Mouse (Mus musculus): ENCODE results near the gene Actr3b. TPM values are rescaled to one million over a fixed set of nuclear protein-coding genes. Genes with fewer than 3 reads are reported as not detected.

Actr3b gene
- polyA plus RNA-seq, 1 experiment from 2014 or later, result 3.3 TPM

DNA sequence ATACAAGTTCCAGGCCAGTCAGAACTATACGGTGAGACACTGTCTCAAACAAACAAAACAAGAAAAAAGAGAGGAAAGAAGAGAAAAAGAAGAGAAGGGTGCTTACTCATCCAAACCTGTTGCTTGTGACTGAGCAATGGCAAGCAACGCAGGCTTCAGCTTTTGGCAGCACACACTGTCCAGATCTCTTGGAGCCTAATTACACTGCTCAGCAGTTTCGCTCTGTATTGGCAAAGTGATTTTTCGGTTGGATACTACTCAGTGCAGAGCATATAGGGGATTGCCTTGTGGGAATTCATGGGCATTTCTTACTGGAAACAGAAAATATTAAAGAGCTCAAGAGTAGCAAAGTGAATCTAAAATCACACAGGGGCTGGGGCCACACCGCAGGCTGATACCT, 6.9 kb upstream of the Actr3b start:
- no peak overlapping the region for H3K27ac ChIP-seq
- 75% methylated on average over 5 of the region's 5 CpGs for WGBS
- ATAC-seq (ENCODE audit: low FRiP score, low read depth), result no peak

GRCm38 (mm10) chr5:25753556-25754235, 6.1 kb upstream of the Actr3b start:
- Histone ChIP-seq H3K9me3 (no peaks in the 10 kb centered on the region), H3K27ac (no peak overlapping the region), H3K4me2 (replicated peaks) (no peak overlapping the region), H3K9ac (no peak overlapping the region), H3K27me3 (no peaks in the 10 kb centered on the region), H3K36me3 (no peaks in the 10 kb centered on the region), H3K4me3 (no peak overlapping the region), H3K4me1 (peaks cover 13% of the 10 kb centered on the region; the same call in 1 of the 2 replicates)
- 45% methylated on average over 8 of the region's 8 CpGs for WGBS
- no peak for ATAC-seq (ENCODE audit: low FRiP score, low read depth)

More for the DNA sequence above, 6.9 kb upstream of the Actr3b start:
- Histone ChIP-seq H3K9me3 (no peaks in the 10 kb centered on the region), H3K4me2 (replicated peaks) (no peak overlapping the region), H3K4me3 (no peak overlapping the region), H3K36me3 (no peaks in the 10 kb centered on the region), H3K4me1 (peaks cover 13% of the 10 kb centered on the region; the same call in 1 of the 2 replicates), H3K9ac (no peak overlapping the region), H3K27me3 (no peaks in the 10 kb centered on the region)

- Histone ChIP-seq H3K4me2 (replicated peaks) (no peak overlapping the region), H3K27me3 (no peaks in the 10 kb centered on the region), H3K27ac (no peak overlapping the region), H3K4me3 (no peak overlapping the region), H3K9ac (no peak overlapping the region), H3K36me3 (no peaks in the 10 kb centered on the region), H3K9me3 (no peaks in the 10 kb centered on the region), H3K4me1 (peaks cover 13% of the 10 kb centered on the region; the same call in 1 of the 2 replicates)
- 17% methylated on average over 2 of the region's 2 CpGs for WGBS
- no peak for ATAC-seq (ENCODE audit: low FRiP score, low read depth)
These were observed 5.5 kb upstream of the Actr3b start for GRCm38 (mm10) chr5:25754236-25754766.

- WGBS, result 5% methylated on average over 9 of the region's 10 CpGs
- ATAC-seq (ENCODE audit: low FRiP score, low read depth), result no peak
These were observed 624 bp downstream of the Actr3b start for GRCm38 (mm10) chr5:25760410-25760832.

DNA sequence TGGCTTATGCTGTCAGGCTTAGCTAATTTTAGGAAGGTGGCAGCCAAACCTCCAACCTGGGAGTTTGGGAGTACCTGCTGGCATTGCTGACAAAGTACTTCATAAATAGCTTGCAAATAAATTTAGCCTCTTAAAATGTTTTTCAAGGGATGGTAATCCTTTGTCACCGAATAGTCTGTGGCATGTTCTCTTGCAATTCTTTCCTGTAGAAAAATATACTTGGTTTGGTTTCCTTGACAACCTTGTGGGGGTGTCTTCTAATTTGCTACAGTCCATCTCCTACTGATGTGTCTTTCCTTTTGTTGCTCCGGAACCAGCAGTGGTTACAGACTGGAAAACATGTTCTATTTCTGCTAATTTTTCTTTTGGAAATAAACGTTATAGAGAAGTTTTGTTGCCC, 1.1 kb downstream of the Actr3b start:
- peaks cover 4% of the 10 kb centered on the region for H3K4me1 ChIP-seq
- H3K9ac ChIP-seq, result no peak overlapping the region
- WGBS, result 64% methylated on average over 3 of the region's 3 CpGs
- H3K27me3 ChIP-seq, result peaks cover 9% of the 10 kb centered on the region
- no peaks in the 10 kb centered on the region for H3K9me3 ChIP-seq
- no peak for ATAC-seq (ENCODE audit: low FRiP score, low read depth)
- H3K27ac ChIP-seq, result no peak overlapping the region
- H3K4me2 ChIP-seq (replicated peaks), result no peak overlapping the region
- H3K36me3 ChIP-seq, result no peaks in the 10 kb centered on the region
- H3K4me3 ChIP-seq, result no peak overlapping the region

More at GRCm38 (mm10) chr5:25760410-25760832, 624 bp downstream of the Actr3b start:
- H3K36me3 ChIP-seq, result no peaks in the 10 kb centered on the region
- H3K4me2 ChIP-seq (replicated peaks), result peak overlapping the region; percentile 94
- no peak overlapping the region for H3K27ac ChIP-seq
- H3K27me3 ChIP-seq, result peaks cover 9% of the 10 kb centered on the region
- H3K9ac ChIP-seq, result peak overlapping the region; percentile 73
- peaks cover 4% of the 10 kb centered on the region for H3K4me1 ChIP-seq
- H3K4me3 ChIP-seq, result peak overlapping the region; percentile 75
- no peaks in the 10 kb centered on the region for H3K9me3 ChIP-seq

DNA sequence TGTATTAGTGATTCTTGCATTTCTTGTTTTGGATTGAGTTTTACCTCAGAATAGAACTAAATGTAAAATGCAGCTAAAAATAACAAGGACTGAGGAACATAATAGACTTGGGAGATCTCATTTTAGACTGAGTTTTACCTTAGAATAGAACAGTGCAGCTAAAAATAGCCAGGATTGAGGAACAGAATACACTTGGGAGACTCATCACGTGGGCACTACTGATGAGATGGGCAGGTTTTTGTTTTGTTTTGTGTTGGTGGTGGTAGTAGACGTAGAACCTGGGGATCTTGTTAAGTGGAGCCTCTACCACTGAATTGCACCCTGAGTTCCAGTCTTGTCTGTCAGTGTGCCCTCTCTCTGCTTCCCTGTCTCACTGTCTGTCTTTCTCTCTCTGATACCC, 2.1 kb downstream of the Actr3b start:
- 88% methylated on average over 2 of the region's 2 CpGs for WGBS
- ATAC-seq (ENCODE audit: low FRiP score, low read depth), result no peak
- Histone ChIP-seq H3K4me2 (replicated peaks) (no peak overlapping the region), H3K4me1 (peaks cover 4% of the 10 kb centered on the region), H3K36me3 (no peaks in the 10 kb centered on the region), H3K9ac (no peak overlapping the region), H3K27me3 (peaks cover 9% of the 10 kb centered on the region), H3K27ac (no peak overlapping the region), H3K4me3 (no peak overlapping the region), H3K9me3 (no peaks in the 10 kb centered on the region)

GRCm38 (mm10) chr5:25769006-25769405, 9.2 kb downstream of the Actr3b start:
- H3K4me2 ChIP-seq (replicated peaks), result peak overlapping the region; percentile 50
- no peak overlapping the region for H3K27ac ChIP-seq
- peak overlapping the region; percentile 29 for H3K4me3 ChIP-seq
- H3K9me3 ChIP-seq, result peaks cover 6% of the 10 kb centered on the region; the same call in 1 of the 2 replicates
- H3K27me3 ChIP-seq, result no peaks in the 10 kb centered on the region
- no peaks in the 10 kb centered on the region for H3K4me1 ChIP-seq
- no peak for ATAC-seq (ENCODE audit: low FRiP score, low read depth)
- H3K9ac ChIP-seq, result no peak overlapping the region
- 65% methylated on average over 17 of the region's 17 CpGs for WGBS
- H3K36me3 ChIP-seq, result no peaks in the 10 kb centered on the region

GRCm38 (mm10) chr5:25769406-25769805, 9.6 kb downstream of the Actr3b start:
- H3K27me3 ChIP-seq, result no peaks in the 10 kb centered on the region
- H3K4me3 ChIP-seq, result no peak overlapping the region
- peak overlapping the region; percentile 50; the same call in 1 of the 2 replicates for H3K4me2 ChIP-seq (replicated peaks)
- no peak overlapping the region for H3K27ac ChIP-seq
- no peak overlapping the region for H3K9ac ChIP-seq
- H3K36me3 ChIP-seq, result no peaks in the 10 kb centered on the region
- 43% methylated on average over 2 of the region's 2 CpGs for WGBS
- no peak for ATAC-seq (ENCODE audit: low FRiP score, low read depth)
- peaks cover 6% of the 10 kb centered on the region; the same call in 1 of the 2 replicates for H3K9me3 ChIP-seq
- no peaks in the 10 kb centered on the region for H3K4me1 ChIP-seq

- H3K27me3 ChIP-seq, result no peaks in the 10 kb centered on the region
- H3K9ac ChIP-seq, result no peak overlapping the region
- 89% methylated on average over 9 of the region's 9 CpGs for WGBS
- no peaks in the 10 kb centered on the region for H3K36me3 ChIP-seq
- no peak for ATAC-seq (ENCODE audit: low FRiP score, low read depth)
- no peak overlapping the region for H3K4me3 ChIP-seq
- peaks cover 6% of the 10 kb centered on the region; the same call in 1 of the 2 replicates for H3K9me3 ChIP-seq
- H3K27ac ChIP-seq, result no peak overlapping the region
- H3K4me2 ChIP-seq (replicated peaks), result no peak overlapping the region
- no peaks in the 10 kb centered on the region for H3K4me1 ChIP-seq
These were observed 12.7 kb downstream of the Actr3b start for GRCm38 (mm10) chr5:25772456-25772855.

DNA sequence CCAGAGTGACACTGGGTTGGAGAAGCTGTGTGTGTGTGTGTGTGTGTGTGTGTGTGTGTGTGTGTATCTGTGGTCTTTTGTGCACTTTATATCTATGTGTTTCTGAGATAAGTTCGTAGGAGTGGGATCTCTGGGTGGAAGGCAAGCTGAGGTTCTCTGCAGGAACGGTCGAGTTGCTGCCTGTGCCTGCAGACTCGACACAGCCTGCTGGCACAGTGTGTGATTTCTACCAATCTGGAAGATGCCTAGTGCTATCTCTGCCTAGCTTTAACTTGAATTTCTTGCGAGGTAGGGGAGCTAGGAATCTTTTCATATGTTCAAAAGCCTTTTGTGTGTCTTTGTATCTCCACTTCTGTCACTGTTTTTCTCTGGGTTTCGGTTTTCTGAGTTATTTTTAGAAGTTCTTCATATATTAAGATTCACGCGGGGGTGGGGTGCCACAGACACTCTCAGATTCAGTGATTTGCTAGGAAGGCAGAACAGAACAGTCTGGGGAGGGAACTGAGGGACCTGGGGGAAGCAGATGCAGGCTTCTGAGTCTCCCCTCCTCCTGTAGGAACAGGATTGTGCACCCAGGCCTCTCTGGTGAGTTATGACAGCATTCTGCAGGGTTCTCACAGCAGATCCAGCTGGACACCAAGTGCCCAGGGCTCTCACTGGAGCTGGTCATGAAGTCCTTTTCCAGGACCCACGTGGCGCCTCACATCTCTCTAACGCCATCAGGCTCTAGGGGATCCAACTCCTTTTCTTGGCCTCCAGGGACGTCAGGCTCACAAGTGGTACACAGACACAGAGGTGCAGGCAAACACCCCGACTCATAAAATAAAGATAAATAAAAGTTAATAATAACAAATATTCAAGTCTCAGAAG, 14.4 kb downstream of the Actr3b start:
- Histone ChIP-seq H3K4me3 (no peak overlapping the region), H3K9me3 (peaks cover 6% of the 10 kb centered on the region; the same call in 1 of the 2 replicates), H3K27me3 (no peaks in the 10 kb centered on the region), H3K9ac (no peak overlapping the region), H3K27ac (no peak overlapping the region), H3K4me2 (replicated peaks) (no peak overlapping the region), H3K36me3 (no peaks in the 10 kb centered on the region), H3K4me1 (no peaks in the 10 kb centered on the region)
- WGBS, result 74% methylated on average over 13 of the region's 13 CpGs
- ATAC-seq (ENCODE audit: low FRiP score, low read depth), result no peak

- Histone ChIP-seq H3K4me1 (no peaks in the 10 kb centered on the region), H3K9ac (no peak overlapping the region), H3K27me3 (no peaks in the 10 kb centered on the region), H3K9me3 (no peaks in the 10 kb centered on the region), H3K36me3 (no peaks in the 10 kb centered on the region), H3K4me3 (no peak overlapping the region), H3K27ac (no peak overlapping the region), H3K4me2 (replicated peaks) (no peak overlapping the region)
- ATAC-seq (ENCODE audit: low FRiP score, low read depth), result no peak
- WGBS, result 86% methylated on average over 6 of the region's 6 CpGs
These were observed 31.8 kb downstream of the Actr3b start for GRCm38 (mm10) chr5:25791570-25791969.

GRCm38 (mm10) chr5:25797776-25798175, 38.0 kb downstream of the Actr3b start:
- no peaks in the 10 kb centered on the region for H3K4me1 ChIP-seq
- no peak overlapping the region for H3K9ac ChIP-seq
- no peak for ATAC-seq (ENCODE audit: low FRiP score, low read depth)
- H3K27me3 ChIP-seq, result no peaks in the 10 kb centered on the region
- no peak overlapping the region for H3K27ac ChIP-seq
- no peak overlapping the region for H3K4me3 ChIP-seq
- no peaks in the 10 kb centered on the region for H3K9me3 ChIP-seq
- H3K36me3 ChIP-seq, result no peaks in the 10 kb centered on the region
- 86% methylated on average over 11 of the region's 11 CpGs for WGBS
- H3K4me2 ChIP-seq (replicated peaks), result no peak overlapping the region

Measured in limb, embryonic 13.5 days (tissue).